Mouse (Mus musculus) CD4-positive, CD25-positive, alpha-beta regulatory T cell, adult 2 months (primary cell): Measurements from ENCODE around the gene Ankrd11.

Experiments used
- DNase-seq: peaks from one replicate; pipeline ENCODE4 v3.0.0-alpha.2; 2012; ENCODE audit warnings: low read depth, low spot score

Gene Ankrd11

GRCm38 (mm10) chr8:122966638-122967037 lies 75.4 kb downstream of the Ankrd11 start:
- no peak for DNase-seq

GRCm38 (mm10) chr8:122962046-122962445 lies 80.0 kb downstream of the Ankrd11 start:
- DNase-seq, result no peak

DNA sequence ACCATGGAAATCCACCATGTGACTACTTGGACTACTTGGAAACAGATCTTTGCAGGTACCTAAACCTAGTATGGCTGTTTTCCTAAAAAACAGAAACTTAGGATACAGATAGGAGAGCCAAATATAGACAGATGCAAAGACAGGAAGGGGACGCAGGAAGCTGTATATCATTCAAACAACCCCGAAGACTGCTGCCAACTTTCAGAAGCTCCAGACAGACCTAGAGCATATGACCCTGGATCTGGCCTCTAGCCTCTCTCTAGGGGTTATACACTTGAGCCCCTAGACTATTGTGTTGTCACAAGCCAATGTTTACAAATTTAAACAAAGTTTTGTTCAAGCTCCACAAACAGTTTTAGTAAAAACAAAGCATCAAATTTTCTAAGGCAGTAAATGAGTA lies 80.6 kb downstream of the Ankrd11 start:
- no peak for DNase-seq

DNA sequence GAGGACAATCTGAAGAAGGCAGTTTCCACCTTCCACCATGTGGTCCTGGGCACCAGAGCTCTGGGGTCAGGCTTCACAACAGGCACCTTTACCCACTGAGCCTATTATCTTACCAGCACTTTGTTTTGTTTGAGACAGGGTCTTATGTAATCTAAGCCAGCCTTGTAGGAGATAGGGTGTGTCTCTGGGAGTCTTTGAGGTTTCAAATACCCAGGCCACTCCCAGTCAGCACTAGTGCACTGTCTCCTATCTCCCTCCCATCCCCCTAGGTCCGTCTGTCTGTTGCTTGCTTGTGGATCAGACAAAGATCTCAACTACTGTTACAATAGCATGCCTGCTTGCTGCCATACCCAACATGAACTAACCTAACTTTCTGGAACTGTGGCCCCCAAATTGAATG lies 81.1 kb downstream of the Ankrd11 start:
- DNase-seq, result peak; percentile 38

DNA sequence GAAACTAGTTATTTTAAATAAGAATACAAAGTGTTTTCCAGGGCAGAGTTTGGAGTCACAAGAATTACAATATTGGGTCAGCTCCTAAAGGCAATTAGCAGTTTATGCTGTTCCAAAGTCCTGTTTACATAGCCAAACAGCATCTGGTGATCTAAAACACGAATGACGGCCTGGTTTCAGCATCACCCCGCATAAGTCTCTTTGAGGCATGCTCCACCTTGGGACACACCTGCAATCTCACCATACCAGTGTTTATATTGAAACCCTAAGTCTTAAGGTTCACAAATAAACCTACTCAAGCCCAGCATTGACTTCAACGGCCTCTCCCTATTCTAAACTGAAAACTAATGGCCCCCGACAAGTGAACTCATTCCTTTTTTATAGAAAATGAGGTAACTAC lies 81.8 kb downstream of the Ankrd11 start:
- no peak for DNase-seq

DNA sequence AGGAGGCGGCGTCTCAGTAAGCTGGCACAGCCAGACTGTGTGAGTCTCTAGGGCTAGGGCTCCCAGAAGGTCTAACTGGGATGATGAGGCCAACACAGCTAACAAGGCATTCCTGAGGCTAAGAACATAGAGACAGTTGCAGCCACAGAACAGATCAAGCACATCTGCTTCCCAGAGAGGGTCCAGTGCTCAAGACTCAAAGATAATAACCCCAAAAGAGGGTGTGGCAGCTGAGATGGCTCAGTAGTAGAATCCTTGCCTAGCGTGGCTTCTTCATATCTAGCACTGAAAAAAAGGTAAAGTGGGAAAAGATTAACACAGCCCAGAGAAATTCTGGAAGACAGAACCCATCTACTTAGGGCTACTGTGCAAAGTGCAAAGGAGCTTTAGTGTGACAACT lies 86.1 kb downstream of the Ankrd11 start:
- DNase-seq, result no peak

GRCm38 (mm10) chr8:122955195-122955594 lies 86.9 kb downstream of the Ankrd11 start:
- DNase-seq, result no peak

- DNase-seq, result peak; percentile 69
These were observed 87.8 kb downstream of the Ankrd11 start for GRCm38 (mm10) chr8:122954090-122954799.

DNA sequence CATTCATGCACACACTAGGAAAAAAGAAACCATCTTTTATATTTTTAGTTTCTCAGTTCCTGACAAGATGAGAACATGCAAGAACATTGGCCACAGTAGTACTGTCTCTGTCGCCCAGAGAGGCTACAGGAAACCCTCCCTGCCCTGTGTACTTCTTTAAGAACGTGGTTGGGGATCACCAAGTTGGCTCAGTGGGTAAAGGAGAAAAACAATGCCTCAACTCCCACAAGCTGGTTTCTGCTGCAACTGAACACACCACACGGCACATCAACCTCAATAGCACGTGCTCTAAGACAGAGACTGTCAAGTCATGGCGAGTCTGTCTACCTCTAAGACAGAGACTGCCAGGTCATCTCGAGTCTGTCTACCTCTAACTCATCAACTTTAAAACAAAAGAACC lies 89.0 kb downstream of the Ankrd11 start:
- DNase-seq, result peak; percentile 64

DNA sequence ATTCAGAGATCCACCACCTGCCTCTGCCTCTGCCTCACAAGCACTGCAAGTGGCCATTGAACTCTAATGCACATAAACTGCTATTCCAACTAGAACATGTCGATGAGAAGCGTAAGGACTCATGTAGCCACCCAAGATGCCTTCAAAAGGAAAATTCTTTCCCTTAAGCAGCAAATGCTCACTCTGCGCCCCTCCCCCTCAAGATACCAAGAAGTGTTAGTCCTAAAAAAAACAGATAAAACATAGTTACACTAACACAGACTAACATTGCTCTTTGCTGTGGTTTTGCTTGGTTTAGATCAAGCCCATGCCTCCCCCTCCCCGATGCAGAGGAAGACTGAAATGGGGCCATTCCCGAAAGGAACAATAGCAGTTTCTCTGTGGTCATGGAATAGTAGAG lies 90.6 kb downstream of the Ankrd11 start:
- no peak for DNase-seq

- DNase-seq, result no peak
These were observed 92.4 kb downstream of the Ankrd11 start for GRCm38 (mm10) chr8:122949701-122950100.

DNA sequence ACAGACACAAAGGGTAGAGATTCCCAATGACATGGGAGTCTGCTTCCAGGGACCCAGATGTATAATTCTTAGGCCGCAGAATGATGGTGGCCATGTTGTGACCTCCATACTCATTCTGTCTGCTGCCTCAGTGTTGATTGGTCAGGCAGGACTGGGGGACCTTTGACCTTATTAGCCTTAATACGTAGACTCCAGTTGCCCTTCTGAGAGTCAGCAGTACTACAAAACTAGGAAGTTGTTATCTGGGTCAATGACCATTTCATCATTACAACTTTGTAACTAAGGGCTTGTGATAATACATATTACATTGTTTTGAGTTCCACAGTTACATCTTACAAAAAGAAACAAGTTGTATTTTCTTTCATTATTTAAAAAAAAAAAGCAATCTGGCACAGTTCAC lies 96.3 kb downstream of the Ankrd11 start:
- no peak for DNase-seq

DNA sequence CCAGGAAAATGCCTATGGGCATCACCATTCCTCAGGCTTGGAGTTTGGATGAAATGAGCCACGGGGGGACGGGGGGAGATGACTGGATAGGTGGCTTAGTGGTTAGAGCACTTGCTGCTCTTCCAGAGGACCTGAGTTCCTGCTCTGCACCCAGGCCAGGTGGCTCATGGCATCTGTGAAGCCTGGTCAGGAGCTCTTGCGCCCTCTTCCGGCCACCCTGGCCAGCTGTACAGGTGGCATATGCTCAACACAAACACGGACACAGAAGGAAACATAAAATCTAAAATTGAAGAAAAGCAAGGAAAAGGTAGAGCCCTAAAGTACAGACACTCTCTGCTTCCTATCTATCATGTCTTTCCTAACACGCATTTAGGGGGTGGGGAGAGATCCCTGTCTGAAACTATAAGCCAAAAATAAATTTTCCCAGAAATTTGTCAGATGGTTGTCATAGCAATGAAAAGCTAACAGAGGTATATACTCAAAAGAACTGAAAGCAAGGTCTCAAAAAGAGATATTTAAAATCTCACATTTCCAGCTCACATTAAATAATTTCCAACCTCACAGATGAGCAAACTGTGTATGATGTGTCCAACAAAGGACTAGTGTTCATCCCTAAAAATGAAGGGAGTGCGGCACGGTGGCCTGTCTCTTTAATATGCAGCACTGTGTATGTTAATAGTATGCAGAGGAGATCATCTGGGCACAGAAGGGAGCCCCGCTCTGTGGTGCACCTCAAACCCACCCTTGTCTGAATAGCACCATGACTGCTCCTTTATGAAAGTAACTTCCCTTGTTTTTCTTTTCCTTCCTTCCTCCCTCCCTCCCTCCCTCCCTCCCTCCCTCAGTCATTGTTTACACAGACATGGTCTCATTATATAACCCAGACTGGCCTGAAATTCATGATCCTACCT lies 99.0 kb downstream of the Ankrd11 start:
- peak; percentile 56 for DNase-seq

GRCm38 (mm10) chr8:122938591-122938990 lies 103.5 kb downstream of the Ankrd11 start:
- peak; percentile 80 for DNase-seq

GRCm38 (mm10) chr8:122938170-122938569 lies 103.9 kb downstream of the Ankrd11 start:
- DNase-seq, result no peak

DNA sequence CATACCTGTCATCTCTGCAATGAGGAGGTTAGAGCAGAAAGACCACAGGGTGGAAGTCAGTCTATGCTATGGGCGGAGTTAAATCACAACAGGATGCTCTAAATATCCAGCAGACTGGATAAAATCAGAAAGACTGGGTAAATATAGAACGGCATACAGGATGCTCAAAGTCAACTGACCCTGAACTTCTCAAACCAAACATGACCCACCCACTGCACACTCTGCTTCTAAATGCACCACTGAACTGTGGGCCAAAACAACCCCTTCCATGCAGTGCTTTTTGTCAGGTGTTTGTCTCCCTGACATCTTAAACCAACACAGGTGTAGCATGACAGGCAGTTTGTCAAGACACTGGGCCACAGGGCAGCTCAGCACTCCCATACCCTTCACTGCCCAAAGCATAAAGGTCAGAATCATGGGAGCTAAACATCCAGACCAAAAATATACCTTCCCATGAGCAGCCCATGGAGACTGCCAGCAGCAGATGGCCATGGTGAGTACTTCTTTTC lies 104.5 kb downstream of the Ankrd11 start:
- peak; percentile 65 for DNase-seq

GRCm38 (mm10) chr8:122935912-122936311 lies 106.2 kb downstream of the Ankrd11 start:
- no peak for DNase-seq

GRCm38 (mm10) chr8:122935118-122935517 lies 107.0 kb downstream of the Ankrd11 start:
- DNase-seq, result no peak

DNA sequence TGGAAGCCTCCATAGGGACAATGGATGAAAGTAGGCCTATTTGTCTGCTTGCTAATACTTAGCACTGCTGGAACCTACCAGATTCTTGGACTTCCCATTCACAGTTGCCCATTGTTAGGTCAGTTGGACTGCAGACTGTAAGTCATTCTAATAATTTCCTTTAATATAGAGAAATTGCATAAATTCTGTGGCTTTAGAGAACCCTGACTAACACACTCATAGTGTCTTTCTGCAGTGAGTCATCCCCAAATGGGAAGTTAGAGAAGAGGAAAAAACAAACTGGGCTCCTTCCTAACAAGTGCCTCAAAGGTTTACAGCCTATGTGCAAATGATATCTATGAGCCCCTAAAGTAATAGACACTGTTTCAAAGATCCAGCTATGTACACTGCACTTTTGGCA lies 108.1 kb downstream of the Ankrd11 start:
- no peak for DNase-seq

- no peak for DNase-seq
These were observed 109.5 kb downstream of the Ankrd11 start for GRCm38 (mm10) chr8:122932561-122932959.

DNA sequence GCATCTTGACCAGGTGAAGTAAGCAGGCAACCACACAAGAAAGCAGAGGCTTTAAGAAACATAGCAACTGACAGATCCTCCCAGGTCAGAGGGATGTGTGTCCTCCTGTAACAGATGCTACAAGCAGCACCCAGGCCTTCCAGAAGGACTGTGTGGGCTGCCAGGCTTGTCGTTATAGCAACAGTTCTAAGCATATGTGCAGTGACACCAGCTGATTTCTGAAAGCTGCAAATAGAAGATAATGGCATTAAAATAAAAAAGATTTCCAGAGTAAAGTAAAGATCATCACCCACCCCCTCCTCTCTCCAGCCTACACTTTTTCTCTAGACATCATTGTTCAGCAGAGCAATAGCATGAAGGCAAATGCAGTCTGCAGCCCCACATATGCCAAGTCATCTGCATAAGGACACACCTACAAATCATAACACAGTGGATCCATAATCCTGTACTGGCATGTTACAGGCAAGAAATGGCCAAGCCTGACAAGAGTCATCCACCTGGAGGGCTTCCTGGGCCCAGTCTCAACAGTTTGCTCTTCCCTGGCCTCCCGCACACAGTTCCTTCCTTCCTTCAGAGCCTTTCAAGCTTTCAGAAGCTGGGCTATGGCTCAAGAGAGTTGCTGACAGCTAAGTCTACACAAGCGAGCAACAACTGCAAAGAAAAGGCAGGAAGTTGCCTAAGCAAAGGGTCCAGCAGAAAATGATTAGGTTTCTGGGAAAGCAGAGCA lies 110.1 kb downstream of the Ankrd11 start:
- DNase-seq, result no peak

DNA sequence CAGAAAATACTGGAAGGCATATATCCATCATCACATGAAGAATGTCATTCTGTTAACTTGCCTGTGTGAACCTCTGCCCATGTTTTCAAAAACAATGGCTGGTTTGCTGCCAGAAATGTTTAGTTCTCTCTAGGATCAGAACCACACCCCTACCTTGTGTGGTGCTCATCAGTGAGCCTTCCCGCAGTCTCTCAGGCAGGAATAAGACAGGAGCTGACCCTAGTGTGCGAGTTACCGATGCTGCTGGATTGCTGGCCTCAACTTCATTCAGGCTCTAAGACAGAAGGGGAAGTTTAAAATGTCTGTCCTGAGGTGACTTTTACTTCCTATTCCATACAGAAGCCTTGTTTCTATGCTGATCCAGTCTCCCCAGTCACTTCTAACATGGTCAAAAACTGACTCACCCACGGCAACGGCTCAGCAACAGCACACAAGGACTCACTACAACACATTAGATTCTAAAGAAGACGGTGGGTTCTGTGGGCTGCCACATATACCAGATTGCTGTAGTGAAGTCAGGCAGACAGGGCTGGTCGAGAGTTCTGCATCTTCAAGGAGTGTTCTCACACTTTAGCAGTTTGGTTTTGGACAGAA lies 113.3 kb downstream of the Ankrd11 start:
- DNase-seq, result no peak
